Mouse (Mus musculus) kidney, adult 8-10 months (tissue): Measurements from ENCODE around the gene Nmur2.

Experiments
- DNase-seq, 2 experiments: peaks; one replicate each; pipeline ENCODE4 v3.0.0; 2022

Gene Nmur2

DNA sequence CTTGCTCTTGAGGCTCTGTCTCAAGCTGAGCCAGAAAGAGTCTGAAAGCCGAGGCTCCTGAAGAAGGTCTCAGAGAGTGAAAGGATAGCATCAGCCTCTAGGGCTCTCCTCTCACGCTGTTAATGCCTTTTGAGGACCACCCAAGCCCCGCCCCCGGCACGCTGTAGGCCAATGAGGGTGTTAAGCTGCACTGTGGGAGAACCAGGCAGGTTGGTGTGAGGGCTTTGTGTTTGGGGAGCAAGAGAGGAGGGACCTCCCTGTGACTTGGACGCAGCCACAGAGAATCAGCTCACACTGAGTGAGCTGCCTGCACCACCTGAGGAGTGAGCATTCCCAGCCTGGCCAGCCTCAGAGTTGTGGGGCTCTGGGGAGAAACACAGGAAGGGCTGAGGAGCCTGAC, at the start of gene Nmur2:
Nmur2 (minus strand) TSS at position 94 of the 400 bp plus-strand sequence.
- DNase-seq: no peak

DNA sequence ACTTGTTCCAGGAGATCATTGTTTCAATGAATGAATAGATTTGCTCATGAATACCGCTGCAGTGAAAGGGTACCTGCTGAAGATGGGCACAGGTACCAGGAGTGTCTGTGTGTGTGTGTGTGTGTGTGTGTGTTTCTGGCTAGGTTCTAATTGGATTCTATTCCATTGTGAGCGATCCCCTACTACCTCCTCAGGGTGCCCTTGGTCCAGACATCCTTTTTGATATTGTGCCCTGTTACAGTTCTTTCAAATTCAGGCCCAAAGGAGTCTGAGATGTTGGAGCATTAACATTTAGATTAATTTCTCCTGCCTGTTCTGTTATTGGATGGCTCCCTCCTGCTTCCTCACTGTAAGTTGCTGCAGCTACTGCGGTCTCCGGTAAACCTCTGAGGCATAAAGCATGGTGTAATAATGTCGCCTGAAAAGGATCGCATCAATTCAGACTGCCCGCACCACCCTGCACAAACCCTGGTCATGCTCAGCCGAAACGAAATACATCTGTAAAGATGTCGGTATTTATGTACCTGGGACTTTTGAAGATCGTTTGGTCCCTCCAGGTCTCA, 48.4 kb upstream of the Nmur2 start:
- no peak for DNase-seq

DNA sequence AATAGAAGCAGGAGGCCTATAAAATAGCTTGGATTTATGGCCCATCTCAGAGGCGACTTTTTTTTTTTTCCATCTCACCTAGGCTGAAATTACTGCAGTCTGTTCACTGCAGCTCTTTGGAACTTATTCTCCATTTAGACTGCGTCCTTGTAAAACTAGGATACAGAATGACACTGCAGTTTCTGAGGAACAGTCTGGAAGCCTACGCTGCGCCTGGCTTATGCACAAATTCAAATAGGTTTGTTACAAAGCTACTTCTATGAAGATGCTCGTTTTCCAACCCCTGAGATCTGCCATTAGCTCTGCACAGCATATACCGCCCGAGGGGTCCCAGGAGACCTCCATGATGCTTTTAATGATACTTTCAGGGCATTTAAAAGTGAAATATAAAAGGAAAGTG, 31.3 kb upstream of the Nmur2 start:
- DNase-seq: no peak

DNA sequence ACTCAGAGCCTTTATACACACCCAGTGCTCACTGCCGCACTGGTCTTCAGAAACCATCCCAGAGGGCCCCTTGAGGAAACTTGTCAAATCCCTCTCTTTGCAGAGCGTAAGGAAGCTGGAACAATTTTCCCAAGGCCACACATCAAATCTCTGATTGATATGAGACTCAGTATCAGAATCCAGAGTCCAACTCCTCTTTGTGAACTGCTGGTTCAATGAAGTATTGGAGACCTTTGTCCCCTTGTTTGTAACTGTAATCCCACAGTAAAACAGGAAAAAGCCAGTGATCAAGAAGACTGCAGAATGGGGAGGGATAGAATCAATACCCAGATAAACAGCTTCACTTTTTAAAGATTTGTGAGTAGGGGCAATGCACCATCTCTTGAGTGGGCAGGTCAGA, 28.8 kb upstream of the Nmur2 start:
- DNase-seq: no peak

DNA sequence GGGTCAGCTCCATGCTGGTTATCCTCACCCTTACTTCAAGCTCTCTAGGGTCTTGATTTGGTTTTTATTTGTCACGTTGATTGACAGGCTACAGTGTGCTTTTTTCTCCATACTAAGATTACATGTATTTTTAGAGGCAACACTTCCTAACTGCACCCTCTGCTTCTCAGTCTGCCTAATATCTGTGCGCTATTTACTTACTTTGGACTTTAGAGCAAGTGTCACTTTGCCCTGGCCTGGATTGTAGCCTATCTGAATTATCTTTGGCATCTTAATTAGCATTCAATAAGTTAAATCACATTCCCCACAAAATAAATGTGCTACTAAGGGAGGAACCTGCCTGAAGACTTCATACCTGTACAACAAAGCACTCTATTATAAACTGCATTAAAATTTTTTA, 24.3 kb upstream of the Nmur2 start:
- DNase-seq: no peak

DNA sequence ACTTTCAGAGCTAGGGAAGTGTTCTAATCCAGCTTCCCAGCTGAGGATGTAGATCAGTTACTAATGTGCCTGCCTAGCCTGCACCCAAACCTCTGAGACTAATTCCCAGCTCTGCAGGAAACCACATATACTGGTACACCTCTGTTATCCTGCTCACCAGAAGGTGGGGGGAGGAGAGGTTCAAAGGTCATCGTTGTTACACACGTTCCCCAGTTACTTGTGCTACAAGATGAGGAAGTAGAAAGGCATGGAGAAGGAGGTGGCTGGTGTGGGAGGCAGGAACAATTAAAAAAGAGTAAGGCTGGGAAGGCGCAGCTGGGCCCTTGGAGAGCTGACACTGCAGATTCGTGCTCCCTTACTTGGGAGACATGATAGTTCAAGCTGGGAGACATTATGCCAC, 23.8 kb upstream of the Nmur2 start:
- no peak for DNase-seq

DNA sequence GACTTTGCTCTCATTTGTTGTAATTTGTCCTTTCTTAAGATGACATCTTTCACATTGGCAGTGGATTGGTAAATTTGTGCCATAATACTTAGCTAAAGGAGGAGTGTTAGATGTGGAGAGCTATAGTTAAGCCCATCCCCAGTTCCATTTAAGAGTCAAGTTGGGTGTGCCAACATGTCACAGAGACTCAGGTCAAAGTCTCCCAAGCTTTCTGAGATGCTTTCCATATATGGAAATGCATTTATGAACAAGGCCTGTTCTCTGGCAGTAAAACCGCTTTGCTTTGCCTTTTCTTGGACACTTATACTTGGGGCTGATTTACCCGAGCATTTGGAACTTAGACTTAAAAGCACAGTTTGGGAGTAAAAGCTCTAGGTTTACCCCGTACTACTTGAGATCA, 18.4 kb upstream of the Nmur2 start:
- DNase-seq: no peak

DNA sequence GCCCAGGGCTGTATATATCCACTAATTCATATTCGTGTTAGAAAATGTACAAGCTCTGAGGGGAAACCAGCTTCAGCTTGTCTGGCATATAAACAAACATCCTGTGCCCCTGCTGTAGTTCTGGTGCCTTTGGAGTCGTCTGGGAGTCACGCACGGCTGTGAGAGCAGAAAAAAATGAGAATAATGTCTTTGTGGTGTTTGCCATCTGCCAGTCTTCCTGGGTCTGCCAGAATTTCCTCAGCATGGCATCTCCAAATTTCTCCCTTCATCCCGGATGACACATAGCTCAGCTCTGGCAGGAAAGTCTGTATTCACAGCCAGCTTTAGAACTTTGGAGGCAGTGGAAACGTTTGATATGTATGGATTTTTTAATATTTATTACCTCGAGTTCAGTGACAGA, 13.6 kb upstream of the Nmur2 start:
- DNase-seq: no peak

DNA sequence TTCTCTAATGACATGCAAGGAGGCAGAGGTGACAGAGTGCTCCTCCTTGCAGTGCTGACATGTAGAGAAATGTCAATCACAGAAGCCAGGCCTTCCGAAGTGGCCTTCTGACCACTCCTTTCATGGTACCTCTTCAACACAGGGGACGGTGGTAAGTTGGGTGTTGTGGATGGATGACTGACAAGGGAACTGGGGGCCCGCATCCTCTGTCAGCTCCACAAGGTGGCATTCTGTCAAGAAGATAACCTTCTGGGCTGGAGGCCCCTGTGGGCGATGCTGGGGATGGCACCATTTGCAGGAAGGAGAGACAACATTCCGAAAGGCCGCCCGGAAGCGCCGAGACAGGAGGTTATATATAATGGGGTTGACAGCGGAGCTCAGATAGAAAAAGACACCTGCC, 14.0 kb downstream of the Nmur2 start:
- DNase-seq: no peak

DNA sequence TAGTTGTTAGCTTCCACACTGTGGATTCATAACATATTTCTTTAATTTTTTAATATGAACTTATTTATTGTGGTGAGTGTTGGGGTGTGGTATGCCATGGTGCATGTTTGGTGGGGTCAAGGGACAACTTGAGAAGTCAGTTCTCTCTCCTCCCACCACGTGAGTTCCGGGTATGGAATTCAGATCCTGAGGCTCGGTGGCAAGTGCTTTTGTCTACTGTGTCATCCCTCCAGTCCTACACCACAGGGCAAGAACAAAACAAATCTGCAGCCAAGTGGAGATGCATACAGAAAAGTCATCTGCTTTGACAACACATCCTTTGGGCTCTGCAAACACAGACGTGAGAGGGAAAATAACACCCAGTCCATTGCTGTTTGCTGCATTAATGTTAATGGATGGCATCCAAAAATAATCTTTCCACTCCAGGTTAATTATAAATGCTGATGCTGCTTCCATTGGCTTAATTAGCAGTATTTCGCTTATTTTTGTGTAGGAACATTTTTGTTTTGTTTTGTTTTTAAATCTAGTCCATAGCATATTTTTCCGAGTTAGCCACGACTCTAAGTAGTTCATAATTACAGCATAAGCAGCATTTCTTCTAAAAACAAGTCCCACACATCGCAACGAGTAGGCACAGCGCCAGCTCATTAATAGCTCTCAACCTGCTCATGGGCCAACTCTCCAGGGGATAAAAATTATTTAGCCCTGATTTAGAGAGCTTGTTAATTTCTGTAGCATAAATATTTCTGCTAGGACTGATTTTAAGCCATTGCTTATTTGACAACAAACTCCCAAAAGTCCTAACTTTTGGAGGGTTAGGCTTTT, 14.9 kb downstream of the Nmur2 start:
- no peak for DNase-seq

DNA sequence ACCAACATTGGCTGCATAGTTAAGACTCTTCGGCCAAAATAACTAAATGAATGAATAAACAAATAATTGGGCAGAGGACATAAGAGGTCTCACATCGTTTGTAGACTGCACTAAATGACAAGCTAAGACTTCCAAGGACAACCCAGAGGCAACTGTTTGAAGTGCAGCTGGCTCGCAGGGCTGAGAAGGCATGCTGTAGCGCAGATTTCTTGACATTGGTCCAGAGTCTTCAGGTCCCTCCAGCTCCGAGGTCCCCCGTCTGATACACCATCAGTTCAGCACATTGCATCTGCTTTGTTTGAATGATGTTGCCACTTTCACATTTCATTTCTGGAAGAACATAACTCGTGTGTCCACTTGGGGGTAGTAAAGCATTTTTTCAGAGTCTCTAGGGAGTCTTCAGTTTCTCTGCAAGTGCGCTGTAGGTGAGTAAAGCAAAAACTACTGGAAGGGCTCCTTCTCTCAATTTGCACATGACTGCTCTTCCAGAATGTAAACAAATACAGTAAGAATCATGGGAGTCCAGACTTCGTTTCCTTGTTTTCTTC, 27.2 kb downstream of the Nmur2 start:
- DNase-seq: no peak

DNA sequence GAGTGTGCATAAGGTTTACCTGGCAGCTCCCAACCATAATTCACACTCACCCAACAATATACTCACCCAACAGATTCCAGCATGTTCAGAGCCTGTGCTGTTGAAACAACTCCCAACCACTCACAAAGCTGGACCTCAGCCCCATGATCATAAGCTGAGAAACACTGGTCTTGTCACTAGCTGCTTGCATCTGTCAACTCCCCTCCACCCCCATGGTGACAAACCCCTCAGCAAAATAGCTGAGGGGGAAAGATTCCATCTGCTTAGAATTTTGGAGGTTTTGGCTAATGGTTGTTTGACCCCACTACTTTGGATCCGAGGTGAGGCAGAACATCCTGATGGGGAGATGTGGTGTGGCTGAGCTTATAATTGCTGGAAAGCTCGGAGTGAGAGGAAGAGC, 28.4 kb downstream of the Nmur2 start:
- DNase-seq: no peak

DNA sequence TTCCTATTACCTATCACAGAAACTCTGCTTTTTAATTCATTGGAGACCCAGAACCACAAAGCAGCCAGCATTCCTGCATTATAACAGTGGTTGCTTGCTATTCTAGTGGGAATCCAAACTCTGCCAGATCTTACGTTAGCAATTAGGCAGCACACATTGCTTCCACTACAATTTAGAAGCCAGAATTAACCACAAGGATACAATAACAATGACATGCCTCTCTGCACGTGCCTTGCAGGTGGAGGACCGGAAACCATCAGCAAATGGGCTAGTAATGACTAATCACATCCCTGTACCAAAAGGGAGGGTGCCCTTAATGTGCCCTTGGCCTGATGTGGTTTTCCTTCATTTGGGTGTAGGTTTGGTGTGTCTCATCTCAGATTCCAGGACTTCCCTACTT, 32.5 kb downstream of the Nmur2 start:
- no peak for DNase-seq

DNA sequence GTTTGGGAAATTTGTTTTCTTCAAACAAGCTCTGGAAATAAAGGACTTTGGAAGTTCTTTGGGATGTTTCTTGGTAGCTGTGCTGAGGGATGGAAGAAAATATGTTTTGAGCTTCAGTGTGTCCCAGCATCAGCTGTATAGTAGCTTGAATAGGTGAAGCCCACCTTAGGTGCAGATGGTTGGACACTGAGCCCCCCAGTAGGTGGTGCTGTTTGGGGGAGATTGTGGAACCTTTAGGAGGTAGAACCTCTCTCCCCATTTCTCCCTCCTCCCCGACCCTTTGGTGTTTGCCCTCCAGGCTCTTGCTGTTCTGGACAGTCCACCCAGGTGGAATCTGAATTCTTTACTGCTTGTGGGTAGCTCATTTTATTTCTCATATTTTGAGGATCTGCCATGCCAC, 48.0 kb downstream of the Nmur2 start:
- no peak for DNase-seq

DNA sequence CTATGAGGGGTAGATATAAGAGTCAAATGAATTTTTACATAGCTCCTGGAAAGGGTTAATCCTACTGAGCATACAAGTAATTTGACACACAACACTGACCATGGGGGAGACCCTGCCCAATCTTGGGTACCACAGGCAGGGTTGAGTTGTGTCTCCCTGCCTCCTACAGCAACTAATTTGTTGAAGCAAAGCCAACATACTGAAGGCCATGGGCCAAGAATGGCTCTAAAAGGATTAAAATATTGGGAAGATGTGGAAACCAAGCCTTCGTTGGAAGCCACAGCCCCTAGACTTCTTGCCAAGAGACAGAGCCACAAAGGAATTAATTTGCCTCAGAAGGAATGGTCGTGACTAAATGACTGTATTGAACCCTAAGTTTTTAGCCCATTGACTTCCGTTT, 48.7 kb downstream of the Nmur2 start:
- no peak for DNase-seq

DNA sequence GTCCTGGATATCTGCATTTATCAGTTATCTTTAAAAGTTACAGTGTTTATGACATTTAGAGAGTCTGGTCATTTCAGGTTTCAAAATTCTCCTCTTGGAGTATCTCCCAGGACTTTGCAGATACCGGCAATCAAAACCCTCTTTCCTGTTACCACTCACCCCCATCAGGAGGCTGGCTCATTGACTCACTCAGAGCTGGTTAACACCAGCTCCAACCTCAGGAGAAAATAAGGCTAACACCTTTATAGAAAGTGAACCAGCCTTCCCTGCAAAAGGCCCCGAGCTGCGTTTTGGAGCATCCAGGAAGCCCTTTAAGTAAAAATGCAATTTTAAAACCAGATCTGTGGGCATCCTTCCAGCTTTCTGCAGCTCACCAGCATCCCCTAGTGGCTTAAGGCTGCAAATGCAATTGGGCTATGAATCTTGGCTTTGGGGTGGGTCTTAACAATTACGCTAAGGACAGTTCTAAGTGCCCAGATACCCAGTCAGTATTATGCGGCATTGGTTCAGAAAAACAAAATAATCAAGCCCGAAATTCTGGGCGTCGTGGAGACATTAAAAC, 49.2 kb downstream of the Nmur2 start:
- DNase-seq: peak in 1 of 2 experiments; percentile 6

DNA sequence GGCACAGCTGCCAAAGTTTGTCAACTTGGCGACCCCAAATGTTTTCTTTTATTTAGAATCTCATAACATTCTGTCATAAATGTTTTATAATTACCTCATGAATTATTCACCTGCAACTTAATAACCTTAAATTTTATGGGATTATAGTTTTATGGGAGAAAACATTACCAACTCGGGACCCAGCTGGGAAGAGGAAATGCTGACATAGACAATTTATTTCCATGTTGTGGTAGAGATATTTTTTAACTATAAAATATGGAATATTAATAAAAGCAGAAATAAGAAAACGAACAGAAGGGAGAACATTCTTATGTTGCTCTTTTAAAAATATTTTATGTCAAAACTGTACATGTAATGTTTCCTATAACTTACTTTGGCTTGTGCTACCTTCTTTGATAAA, 56.2 kb downstream of the Nmur2 start:
- DNase-seq: no peak

DNA sequence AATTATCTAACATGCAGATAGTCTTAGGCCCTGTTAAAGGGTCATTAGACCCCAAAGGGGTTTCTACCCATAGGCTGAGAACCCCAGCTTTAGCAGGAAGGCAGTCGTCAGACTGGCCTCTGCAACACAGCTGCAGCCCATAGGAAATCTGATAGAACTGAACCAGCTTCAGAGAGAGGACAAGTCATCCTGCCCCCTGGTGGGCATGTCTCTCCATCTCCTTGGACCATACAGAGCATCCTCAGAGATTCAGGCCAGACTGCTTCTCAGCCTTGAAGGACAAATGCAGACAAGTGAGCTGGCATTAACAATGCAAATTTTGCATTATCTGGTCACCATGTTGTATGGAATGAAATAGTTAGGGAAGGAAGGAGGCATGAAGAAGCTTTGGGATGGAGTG, 59.2 kb downstream of the Nmur2 start:
- peak in 1 of 2 experiments; percentile 11 for DNase-seq

DNA sequence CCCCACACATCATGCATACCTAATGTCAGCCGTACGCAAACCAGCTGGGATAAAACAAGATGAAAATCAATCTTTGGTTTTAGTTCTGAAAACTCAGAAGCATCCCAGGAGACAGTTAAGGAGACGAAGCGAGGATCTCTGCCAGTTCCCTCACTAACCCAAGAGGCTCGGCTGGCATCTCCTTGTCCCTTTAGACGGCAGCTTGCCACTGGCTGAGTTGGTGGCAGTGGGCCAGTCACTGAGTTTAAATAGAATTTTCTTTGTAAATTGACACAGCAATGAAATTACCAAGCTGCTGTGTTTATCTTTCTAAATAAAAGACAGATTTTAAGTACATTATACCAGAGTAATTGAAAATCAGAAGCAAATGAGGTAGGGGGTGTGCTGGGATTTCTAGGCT, 62.7 kb downstream of the Nmur2 start:
- DNase-seq: no peak
